Mouse (Mus musculus) ovary, postnatal 36 days (tissue): ENCODE results near the gene BC016579.
A peak's percentile ranks its signal among the peaks of the same experiment; 100 is the strongest.

ENCODE experiments used
- DNase-seq: peaks from one replicate; pipeline ENCODE4 v3.0.0; 2022; ENCODE audit warnings: low spot score, mixed read lengths

The BC016579 gene

DNA sequence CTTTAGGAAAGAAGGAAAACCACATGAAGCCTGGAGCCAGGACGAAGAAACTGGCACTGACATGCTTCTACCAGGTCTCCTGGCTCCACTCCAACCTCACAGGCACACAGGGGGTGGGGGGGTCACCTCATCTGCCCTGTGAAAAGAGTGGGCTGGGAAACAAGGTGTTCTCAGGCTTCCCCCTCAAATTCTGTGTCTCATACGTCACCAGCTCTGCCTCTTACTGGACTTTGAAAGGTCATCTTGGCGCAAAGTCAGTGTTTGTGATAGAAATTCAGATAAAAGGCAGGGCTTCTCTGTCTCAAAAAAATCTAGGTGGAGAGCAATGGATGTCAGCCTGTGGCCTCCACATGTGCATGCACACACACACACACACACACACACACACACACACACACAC lies 12.6 kb downstream of the BC016579 start:
- no peak for DNase-seq

DNA sequence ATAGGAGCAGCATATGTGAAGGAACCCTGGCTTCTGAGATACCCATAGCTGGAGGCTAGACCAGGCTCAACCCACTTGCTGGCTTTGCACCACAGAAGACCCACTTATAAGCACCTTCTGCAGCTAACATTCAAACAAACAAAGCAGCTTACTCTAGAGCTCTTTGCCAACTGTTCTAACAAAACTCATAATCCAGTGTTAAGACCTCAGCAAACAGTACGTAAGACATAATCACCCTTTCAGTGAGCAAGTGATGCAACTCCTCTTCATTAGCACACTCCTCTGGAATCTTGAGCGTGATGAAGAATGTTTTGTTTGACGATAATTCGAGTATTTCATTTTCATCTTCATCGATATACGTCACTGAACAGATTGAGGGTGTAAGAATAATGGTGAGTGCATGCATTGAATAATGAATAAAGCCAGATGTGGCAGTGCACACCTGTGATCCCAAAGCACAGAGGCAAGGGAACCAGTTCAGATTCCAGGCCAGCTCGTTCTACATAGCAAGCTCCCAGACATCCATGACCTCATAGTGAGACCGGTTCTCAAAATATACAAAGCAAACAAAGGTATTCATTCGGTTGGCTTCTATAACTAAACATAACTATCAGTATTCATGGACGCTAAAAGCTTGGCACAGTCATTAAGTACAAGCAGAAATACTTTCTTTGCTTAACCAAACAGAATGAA lies 13.7 kb downstream of the BC016579 start:
- no peak for DNase-seq

DNA sequence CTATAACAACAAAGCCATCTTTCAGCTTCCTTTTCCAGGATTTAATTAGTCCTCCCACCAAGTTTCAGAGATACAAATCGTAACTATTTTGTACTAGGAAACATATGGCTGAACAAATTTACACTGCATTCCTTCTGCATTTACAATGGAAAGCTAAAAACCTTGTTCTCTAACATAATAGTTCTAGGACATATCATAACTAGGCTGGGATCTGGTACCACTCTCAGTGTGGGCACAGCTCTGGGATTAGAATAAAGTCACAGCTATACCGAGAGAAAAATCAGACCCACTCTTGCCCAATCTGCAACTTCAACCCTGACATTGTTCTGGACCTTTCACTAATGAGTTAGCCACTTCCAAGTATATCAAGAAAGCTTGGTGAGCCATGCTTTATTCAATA lies 18.0 kb downstream of the BC016579 start:
- no peak for DNase-seq

DNA sequence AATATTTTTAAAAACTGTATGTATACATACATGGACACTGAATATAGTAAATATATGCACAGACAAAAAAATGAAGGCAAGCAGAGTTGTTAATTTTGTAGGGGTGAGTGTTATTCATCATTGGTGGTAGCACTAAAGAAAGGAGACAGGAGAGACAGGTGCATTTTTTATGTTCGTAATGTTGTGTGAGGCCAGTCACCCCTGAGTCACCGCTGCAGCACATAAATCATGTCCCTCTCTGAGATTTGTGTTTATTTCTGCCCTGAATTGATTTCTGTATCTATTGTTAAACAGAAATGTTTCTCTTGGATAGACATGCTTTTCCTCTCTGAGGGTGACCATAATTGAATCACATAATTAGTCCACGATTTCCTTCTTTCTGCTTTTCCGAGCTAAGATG lies 21.4 kb downstream of the BC016579 start:
- DNase-seq: no peak

DNA sequence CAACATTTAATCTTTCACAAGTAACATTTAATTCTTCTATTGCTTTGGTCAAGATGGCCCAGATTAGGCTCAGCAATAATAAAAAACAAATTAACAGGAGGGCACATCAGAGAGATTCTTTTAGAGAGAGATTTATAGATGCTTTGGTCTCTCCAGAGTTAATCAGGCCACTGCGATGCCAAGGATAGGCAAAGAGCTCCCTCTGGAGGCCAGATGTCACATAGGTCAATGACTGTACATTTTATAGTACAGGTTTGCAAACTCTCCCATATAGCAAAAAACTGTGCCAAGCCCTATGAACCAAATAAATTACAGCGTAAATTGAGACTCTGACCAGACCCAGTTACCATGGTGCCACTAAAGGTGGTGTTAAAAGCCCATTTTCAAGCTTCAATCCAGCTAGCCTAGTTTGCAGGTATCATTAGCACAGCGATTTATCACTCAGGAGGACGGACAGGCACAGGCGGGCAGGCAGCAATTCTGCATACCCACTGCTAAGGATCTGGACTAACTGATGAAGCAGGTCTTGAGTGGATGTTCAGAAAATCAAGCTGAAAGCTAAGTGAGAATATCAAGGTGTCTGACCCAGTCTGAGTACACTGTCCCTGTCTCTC lies 23.4 kb downstream of the BC016579 start:
- DNase-seq: peak; percentile 50

DNA sequence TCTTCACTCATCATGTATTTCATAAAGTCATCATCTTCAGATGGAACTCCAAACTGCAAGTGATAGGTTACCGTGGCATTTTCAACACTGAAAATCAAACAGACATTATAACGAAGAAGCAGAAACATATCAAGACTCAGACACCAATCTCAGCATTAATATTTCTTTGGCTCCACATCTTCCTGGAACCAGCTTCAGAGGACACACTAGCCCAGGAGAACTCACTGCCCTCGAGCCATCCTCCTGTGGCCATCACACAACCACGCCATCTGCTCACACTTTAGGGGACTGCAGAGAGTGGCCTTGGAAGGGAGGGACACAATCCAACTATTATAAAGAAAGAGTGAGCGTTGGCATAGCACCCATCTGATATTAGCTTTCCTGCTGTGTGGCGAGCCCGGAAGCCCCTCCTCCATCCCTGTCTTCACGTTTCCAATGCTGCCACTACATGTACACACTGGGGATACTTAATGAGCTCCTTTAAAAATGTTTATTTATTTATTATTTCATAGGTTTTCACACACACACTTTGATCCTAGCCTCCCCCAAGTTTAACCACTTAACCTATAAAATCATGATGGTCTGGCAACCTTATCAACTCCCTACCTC lies 24.3 kb downstream of the BC016579 start:
- DNase-seq: no peak

DNA sequence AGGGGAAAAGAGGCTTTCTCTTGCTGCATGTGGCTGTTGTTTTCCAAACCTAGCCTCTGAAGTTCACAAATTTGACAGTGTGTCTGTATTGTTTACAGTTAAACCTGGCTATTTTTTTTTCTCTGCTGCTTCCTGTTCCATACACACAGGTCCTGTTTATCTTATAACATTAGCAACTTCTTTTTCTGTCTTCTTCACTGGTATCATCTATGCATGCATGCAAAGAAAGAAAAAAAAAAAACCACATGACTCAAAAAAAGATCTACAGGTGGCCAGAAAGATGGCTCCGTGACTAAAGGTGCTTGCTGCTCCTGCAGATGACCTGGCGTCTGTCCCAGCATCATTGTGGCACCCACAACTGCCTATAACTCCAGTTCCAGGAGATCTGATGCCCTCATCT lies 28.5 kb downstream of the BC016579 start:
- no peak for DNase-seq

DNA sequence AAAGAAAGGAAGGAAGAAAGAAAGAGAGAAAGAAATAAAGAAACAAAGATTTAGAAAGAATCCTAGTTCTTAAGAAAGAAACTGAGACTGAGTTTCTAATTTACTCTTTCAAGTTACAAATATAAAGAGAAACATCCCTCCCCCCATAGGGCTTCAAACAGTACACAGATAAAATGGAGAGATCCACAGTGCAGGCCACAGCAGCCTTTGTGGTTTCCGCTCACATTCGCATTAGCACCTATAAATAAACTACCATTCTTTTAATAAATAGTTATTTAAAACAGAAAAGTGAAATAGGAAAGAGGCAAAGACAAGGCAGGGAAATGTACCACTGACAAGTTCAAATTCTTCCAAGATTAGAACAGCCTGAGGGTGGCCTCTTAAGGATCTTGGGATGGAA lies 29.1 kb downstream of the BC016579 start:
- DNase-seq: no peak

DNA sequence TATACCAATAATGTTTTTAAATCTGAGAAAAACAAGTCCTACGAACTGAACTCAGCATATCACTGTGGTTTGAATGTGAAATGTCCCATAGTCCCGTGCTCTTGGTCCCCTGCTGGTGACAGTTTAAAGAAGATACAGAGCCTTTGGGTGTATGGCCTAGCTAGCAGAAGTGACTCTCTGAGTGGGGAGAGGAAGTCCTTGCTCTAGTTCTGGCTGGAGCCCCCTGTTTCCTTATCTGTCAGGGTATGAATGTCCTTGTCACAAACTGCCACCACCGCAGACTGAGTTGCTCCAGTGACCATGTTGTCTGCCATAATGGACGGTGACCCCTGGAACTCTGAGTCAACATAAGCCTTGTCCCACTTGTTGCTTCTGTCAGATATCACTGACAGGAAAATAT lies 30.6 kb downstream of the BC016579 start:
- no peak for DNase-seq

DNA sequence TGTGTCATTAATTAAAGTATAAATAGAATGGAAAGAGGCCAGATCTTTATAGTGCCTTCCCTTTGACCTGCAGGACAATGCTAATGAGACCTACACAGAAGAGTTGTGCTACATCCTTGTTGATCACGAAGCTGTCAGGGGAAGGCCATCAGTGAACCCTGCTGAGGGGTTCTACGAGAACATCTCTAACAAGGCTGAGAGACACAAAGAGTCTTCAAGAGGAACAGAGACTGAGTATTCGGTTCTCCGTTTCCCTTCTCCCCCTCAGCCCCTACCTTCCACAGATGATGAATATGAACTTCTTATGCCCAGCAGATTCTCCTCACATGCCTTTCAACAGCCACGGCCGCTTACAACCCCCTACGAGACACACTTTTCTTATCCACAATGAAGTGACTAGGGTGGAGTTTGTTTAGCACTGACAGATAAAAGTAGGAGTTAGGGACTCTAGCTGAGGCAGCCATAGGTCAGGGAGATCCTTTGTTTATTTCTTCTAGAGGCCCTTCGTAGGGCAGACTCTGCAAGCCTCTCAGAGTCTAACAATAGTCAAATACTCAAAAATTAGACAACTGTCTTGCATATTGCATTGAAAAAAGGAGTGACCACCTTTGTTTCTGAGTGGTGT lies 34.0 kb downstream of the BC016579 start:
- no peak for DNase-seq

DNA sequence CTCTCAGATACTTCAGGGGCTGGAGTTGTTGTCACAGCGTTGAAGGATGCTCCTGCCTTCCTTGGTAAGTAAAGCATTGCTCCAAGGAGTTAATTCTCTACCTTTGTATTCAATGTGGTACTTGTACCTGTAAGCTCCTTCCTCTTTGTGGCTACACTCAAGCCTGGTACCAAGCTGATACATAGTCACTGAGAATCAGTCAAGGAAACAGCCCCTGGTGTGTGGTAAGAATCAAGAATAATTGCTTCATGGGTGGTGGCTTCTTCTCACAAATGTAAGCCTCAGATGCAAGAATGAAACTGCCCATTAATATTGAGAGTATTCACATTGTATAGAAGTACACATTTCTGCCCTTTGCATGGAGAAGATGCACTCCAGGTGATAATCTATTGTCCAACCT lies 37.9 kb downstream of the BC016579 start:
- DNase-seq: no peak

DNA sequence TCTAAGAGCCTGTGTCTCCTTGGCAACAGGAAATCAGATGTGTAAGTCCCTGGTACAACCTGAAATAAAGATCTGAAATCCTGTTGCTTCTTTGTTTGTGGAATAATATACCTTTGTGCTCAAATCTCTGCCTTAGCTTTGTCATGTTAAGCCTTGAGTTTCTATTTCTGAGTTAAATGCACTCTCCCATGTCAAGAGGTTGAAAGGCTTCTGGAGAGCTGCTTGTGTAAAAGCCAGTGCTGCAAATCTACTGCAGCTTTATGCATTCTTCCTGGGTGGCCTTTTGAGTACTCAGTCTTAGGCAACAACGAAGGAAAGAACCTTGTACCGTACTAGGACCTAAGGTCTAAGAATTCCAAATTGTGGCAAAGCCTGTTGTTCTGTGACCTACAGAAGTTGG lies 40.6 kb downstream of the BC016579 start:
- no peak for DNase-seq

DNA sequence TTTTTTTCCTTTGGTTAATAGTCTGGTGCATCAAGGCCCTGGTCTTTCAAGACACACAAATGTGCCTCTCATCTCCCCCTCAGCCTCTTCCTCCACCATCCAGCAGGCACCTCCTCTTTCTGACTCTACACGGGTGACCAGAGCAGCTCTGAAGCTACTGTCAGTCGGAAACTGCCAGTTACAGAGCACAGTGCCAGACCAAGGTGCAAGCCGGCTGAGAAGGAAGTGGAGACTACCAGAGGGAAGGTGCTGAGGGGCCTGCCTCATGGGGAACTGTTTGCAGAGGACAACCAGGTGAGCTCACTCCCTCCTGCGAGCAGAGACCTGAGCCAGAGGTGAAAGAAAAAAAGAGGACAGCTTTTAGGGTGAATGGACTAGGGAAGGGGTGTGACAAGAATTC lies 43.6 kb downstream of the BC016579 start, which contains the start of gene Gcsam:
Gene Gcsam, plus strand, starts transcription at position 114 of the 400 bp plus-strand sequence.
- no peak for DNase-seq

DNA sequence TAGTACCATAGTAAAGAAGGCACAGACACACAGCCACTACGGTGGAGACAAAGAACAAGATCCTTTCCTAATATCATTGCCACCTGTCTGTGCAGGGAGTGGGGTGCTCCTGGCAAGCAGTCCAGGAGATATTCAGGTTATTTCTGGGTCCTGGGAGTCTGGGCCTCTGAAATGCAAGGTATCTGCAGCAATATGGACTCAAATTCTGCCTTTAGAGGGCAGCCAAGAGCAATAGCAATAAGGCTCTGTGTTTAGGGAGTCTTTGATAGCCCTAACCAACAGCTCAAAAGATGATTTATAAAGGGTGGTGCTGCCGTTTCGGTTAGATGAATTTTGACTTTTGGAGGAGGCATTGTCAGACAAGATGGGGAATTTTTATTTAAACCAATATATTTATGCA lies 44.6 kb downstream of the BC016579 start:
- DNase-seq: no peak

DNA sequence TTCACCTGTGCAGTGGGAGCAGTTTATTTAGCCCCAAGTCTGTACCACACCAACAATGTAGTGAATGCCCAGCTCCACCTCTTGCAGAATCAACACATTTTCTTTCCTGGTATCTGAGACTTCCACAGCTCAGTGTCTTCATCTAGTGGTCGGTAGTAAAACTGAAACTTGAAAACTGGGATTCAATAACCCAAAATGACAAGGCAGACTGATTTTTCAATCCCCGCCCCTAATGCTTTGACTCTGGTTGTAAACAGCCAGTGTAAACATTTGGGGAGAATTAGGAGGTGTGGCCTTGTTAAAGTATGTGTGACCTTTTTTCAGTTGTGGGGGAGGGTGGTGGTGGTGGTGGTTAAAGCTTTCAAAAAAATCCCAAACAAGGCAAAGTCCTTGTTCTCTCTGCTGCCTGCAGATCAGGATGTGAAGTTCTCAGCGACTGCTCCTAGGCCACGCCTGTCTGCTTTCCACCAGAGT lies 45.4 kb downstream of the BC016579 start:
- DNase-seq: no peak

DNA sequence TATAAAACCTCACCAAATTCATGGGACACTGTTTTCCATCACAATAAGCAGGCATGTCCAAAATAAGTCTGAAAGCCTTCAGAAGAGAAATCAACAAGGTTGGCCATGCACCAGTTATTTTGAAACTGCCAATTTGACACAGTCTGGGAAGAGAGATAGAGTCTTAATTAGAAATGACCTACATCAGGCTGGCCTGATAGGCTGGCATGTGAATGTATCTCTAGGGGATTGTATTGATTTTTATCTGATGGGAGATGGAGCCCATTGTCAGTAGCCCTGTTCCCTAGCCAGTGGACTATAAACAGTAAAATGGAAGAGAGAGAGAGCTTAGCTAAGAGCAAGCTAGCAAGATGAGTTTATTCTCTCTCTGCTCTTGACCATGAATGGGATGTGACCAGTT lies 58.4 kb downstream of the BC016579 start:
- no peak for DNase-seq

DNA sequence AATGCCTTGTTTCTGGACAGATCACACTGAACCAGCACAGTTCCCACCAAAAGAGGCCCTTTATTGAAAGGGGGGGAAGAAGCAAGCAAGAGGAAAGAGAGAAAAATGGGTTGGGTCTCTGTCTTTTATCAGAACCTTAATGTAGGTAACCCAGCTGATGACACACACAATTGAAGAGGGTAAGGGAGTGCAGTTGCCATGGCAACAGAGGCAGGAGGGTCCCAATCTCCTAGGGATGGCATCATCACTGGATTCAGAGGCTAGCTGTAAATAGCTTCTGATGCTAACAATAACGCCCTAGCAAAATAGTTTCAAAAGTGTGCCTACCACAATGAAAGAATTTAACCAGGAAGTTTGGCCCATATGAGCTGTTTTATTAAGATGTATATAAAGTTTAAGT lies 60.2 kb downstream of the BC016579 start:
- DNase-seq: no peak

DNA sequence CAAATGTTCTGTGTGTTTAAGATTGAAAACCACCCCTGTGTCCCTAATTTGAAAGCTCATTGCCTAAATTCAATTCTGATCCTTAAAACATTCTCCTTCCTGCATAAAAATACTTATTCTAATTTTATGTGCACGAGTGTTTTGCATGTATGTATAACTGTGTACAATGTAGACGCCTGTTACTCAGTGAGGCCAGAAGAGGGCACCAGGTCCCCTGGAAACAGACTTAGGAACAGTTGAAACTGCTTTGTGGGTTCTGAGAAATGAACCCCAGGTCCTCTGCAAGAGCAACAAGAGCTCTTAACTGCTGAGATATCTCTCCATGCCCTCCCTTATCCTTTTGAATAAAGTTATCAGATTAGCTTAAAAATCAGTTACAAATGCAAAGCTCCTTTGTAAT lies 71.4 kb downstream of the BC016579 start:
- no peak for DNase-seq

DNA sequence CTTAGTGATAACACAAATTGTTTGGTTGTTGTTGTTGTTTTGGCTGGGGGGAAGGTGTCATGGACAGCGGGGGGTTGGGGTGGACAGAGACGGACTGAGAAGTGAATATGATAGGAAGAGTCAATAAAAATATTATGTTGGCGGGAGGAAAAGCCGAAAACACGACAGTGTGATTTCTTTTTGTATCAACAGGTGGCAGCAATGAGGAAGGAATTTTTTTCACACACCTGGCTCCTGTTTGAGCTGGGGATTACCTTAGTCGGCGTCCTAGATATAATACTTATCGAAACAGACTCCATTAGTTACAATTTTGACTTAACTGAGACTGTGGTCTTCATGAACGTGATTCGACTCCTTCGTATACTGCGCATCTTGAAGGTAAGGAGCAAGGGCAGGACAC lies 74.0 kb downstream of the BC016579 start:
- no peak for DNase-seq
